ENCODE assay signal across 9 mouse cellular contexts in the genomic region with DNA sequence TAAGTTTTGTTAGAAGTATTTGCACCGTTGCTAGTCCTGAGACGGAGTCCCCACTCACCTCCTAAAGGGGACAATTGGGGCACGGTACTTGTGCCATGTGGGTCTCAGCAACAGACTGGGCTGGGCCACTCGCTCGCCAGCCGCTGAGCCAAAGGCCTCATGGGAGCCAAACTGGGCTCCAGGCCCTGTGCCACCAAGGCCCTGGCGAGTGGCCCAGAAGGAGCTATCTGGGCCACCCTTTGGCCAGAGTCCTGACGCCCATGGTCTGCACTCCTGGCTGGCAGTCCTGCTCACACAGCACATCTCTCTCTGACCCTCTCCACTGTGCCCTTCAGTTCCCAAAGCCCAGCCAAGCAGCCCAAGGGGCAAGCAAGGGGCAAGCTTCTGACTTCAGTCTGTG.
A peak's percentile ranks its signal among the peaks of the same experiment; 100 is the strongest.
DNase-seq lines count a peak whose midpoint lies in the region; ATAC-seq lines count a peak whose summit lies in the region.
"Had no signal": no experiment of that assay in that cellular context is flagged by ENCODE, and none has a peak within 500 bp of the region (broad histone marks: within the 10 kb centered on the region; RNA-seq: fewer than 3 reads in every experiment).

No protein-coding gene starts in this region.

- peak; percentile 67 to 69 for DNase-seq in heart, adult 18-20 months
- peak; percentile 81 for DNase-seq in cerebellum, adult 11-12 months
- peak; percentile 32 to 41 for DNase-seq in gastrocnemius, postnatal 4 days (ENCODE audit: low spot score in 2 of 2)
- DNase-seq in layer of hippocampus, postnatal 14 days (ENCODE audit: low spot score in 2 of 2), result peak; percentile 48 to 49
- DNase-seq in urinary bladder, postnatal 25 days (ENCODE audit: low spot score), result no peak
- DNase-seq in thymus, postnatal 0 days (ENCODE audit: low spot score), result no peak

- no peak overlapping the region for H3K4me3 ChIP-seq in heart, embryonic 11.5 days (ENCODE audit: low read depth, low read length)
- no peak overlapping the region for H3K4me3 ChIP-seq in intestine, embryonic 15.5 days (replicated peaks)

- no peaks in the 10 kb centered on the region for H3K9me3 ChIP-seq in heart, embryonic 11.5 days (replicated peaks; ENCODE audit: control insufficient read depth, low read length)
- no peaks in the 10 kb centered on the region for H3K9me3 ChIP-seq in intestine, embryonic 15.5 days

- peaks cover 3% of the 10 kb centered on the region; the same call in 1 of the 2 replicates for H3K4me1 ChIP-seq in heart, embryonic 11.5 days (ENCODE audit: control insufficient read depth, insufficient read depth, low read length)
- H3K4me1 ChIP-seq in intestine, embryonic 15.5 days (replicated peaks), result no peaks in the 10 kb centered on the region

- no peaks in the 10 kb centered on the region for H3K27me3 ChIP-seq in heart, embryonic 11.5 days (ENCODE audit: control insufficient read depth, insufficient read depth, low read length)
- no peaks in the 10 kb centered on the region for H3K27me3 ChIP-seq in intestine, embryonic 15.5 days (replicated peaks)

- H3K9ac ChIP-seq in heart, embryonic 11.5 days (ENCODE audit: low read depth, low read length), result no peak overlapping the region
- H3K9ac ChIP-seq in intestine, embryonic 15.5 days, result no peak overlapping the region

- no peak overlapping the region for H3K27ac ChIP-seq in heart, embryonic 11.5 days (ENCODE audit: low read depth, low read length)
- no peak overlapping the region for H3K27ac ChIP-seq in intestine, embryonic 15.5 days
- H3K27ac ChIP-seq: macrophage had no signal

- no peak for ATAC-seq in heart, embryonic 11.5 days (replicated peaks; ENCODE audit: insufficient number of reproducible peaks, low FRiP score, low TSS enrichment)
- ATAC-seq in intestine, embryonic 15.5 days, result no peak

- H3K4me2 ChIP-seq in heart, embryonic 11.5 days, result no peak overlapping the region
- no peak overlapping the region for H3K4me2 ChIP-seq in intestine, embryonic 15.5 days (replicated peaks)

- H3K36me3 ChIP-seq in heart, embryonic 11.5 days (ENCODE audit: control insufficient read depth, insufficient read depth, low read length), result no peaks in the 10 kb centered on the region
- H3K36me3 ChIP-seq in intestine, embryonic 15.5 days, result no peaks in the 10 kb centered on the region

- 87% methylated on average over 8 of the region's 8 CpGs for WGBS in heart, embryonic 11.5 days (ENCODE audit: insufficient replicate concordance)
- 83% methylated on average over 8 of the region's 8 CpGs for WGBS in intestine, embryonic 15.5 days

Comparison
In these comparisons a context has a peak if more than half of its experiments do, and no peak if none do; other contexts are left out.
1. DNase-seq: peak in heart, adult 18-20 months (2 of 2), cerebellum, adult 11-12 months (single experiment), gastrocnemius, postnatal 4 days (2 of 2) and layer of hippocampus, postnatal 14 days (2 of 2); none in urinary bladder, postnatal 25 days (single experiment) and thymus, postnatal 0 days (single experiment).